Mouse (Mus musculus): ENCODE data around the gene Wdr24. TPM values are rescaled to one million over a fixed set of nuclear protein-coding genes. Genes with fewer than 3 reads are reported as not detected.
A peak's percentile ranks its signal among the peaks of the same experiment; 100 is the strongest.

The Wdr24 gene
- polyA plus RNA-seq, 1 experiment from 2014 or later: 22.9 TPM

- H3K9me3 ChIP-seq (ENCODE audit: control insufficient read depth, low read length): no peaks in the 10 kb centered on the region
- WGBS: under 1% methylated on average over 17 of the region's 21 CpGs
- H3K36me3 ChIP-seq (ENCODE audit: control insufficient read depth, insufficient read depth, low read length): peaks cover 48% of the 10 kb centered on the region
- H3K9ac ChIP-seq (ENCODE audit: low read depth, low read length): peak within 1 kb of the TSS; percentile 88
- peak within 1 kb of the TSS; percentile 89 for H3K4me3 ChIP-seq (ENCODE audit: low read depth, low read length)
- H3K4me2 ChIP-seq (ENCODE audit: low read depth, low read length): peak within 1 kb of the TSS; percentile 88
- peak; percentile 98 for DNase-seq (ENCODE audit: low spot score)
- H3K27ac ChIP-seq (replicated peaks; ENCODE audit: low read depth, low read length): peak within 1 kb of the TSS; percentile 80
- peaks cover 10% of the 10 kb centered on the region; the same call in 1 of the 2 replicates for H3K4me1 ChIP-seq (ENCODE audit: control insufficient read depth, insufficient read depth, low read length)
- H3K27me3 ChIP-seq (replicated peaks; ENCODE audit: control insufficient read depth, insufficient read depth, low read length): no peaks in the 10 kb centered on the region
- ATAC-seq (ENCODE audit: low read depth): peak; percentile 98
Observed at GRCm38 (mm10) chr17:25844396-25844901, 21.0 kb downstream of the Wdr24 start, which contains the start of gene Rhot2. TSS of gene Rhot2 (minus strand) at chr17:25844851.

GRCm38 (mm10) chr17:25860229-25860628, 36.8 kb downstream of the Wdr24 start:
- WGBS: 93% methylated on average over 6 of the region's 6 CpGs
- Histone ChIP-seq H3K4me3 (ENCODE audit: low read depth, low read length) (peak overlapping the region; percentile 70), H3K27me3 (replicated peaks; ENCODE audit: control insufficient read depth, insufficient read depth, low read length) (no peaks in the 10 kb centered on the region), H3K36me3 (ENCODE audit: control insufficient read depth, insufficient read depth, low read length) (no peaks in the 10 kb centered on the region), H3K9me3 (ENCODE audit: control insufficient read depth, low read length) (no peaks in the 10 kb centered on the region), H3K4me2 (ENCODE audit: low read depth, low read length) (peak overlapping the region; percentile 93), H3K4me1 (ENCODE audit: control insufficient read depth, insufficient read depth, low read length) (peaks cover 8% of the 10 kb centered on the region), H3K27ac (replicated peaks; ENCODE audit: low read depth, low read length) (no peak overlapping the region), H3K9ac (ENCODE audit: low read depth, low read length) (peak overlapping the region; percentile 89)
- DNase-seq (ENCODE audit: low spot score): no peak
- no peak for ATAC-seq (ENCODE audit: low read depth)

GRCm38 (mm10) chr17:25860832-25861703, 37.6 kb downstream of the Wdr24 start, which contains the start of gene Wdr90:
TSS of gene Wdr90 (minus strand) at chr17:25861501.
- peaks cover 8% of the 10 kb centered on the region for H3K4me1 ChIP-seq (ENCODE audit: control insufficient read depth, insufficient read depth, low read length)
- H3K36me3 ChIP-seq (ENCODE audit: control insufficient read depth, insufficient read depth, low read length): no peaks in the 10 kb centered on the region
- H3K9ac ChIP-seq (ENCODE audit: low read depth, low read length): peak within 1 kb of the TSS; percentile 89
- peak within 1 kb of the TSS; percentile 90 for H3K27ac ChIP-seq (replicated peaks; ENCODE audit: low read depth, low read length)
- H3K4me3 ChIP-seq (ENCODE audit: low read depth, low read length): peak within 1 kb of the TSS; percentile 70
- peak within 1 kb of the TSS; percentile 93 for H3K4me2 ChIP-seq (ENCODE audit: low read depth, low read length)
- no peaks in the 10 kb centered on the region for H3K27me3 ChIP-seq (replicated peaks; ENCODE audit: control insufficient read depth, insufficient read depth, low read length)
- DNase-seq (ENCODE audit: low spot score) (peak; percentile 97), ATAC-seq (ENCODE audit: low read depth) (peak; percentile 97)
- WGBS: 4% methylated on average over 39 of the region's 65 CpGs
- H3K9me3 ChIP-seq (ENCODE audit: control insufficient read depth, low read length): no peaks in the 10 kb centered on the region

GRCm38 (mm10) chr17:25861704-25862612, 38.5 kb downstream of the Wdr24 start:
- DNase-seq (ENCODE audit: low spot score) (no peak), ATAC-seq (ENCODE audit: low read depth) (peak; percentile 26; the same call in 1 of the 2 replicates)
- H3K9me3 ChIP-seq (ENCODE audit: control insufficient read depth, low read length): no peaks in the 10 kb centered on the region
- H3K36me3 ChIP-seq (ENCODE audit: control insufficient read depth, insufficient read depth, low read length): no peaks in the 10 kb centered on the region
- H3K4me3 ChIP-seq (ENCODE audit: low read depth, low read length): peak overlapping the region; percentile 70
- H3K4me2 ChIP-seq (ENCODE audit: low read depth, low read length): peak overlapping the region; percentile 93
- 6% methylated on average over 6 of the region's 6 CpGs for WGBS
- peak overlapping the region; percentile 90 for H3K27ac ChIP-seq (replicated peaks; ENCODE audit: low read depth, low read length)
- H3K9ac ChIP-seq (ENCODE audit: low read depth, low read length): peak overlapping the region; percentile 89
- H3K27me3 ChIP-seq (replicated peaks; ENCODE audit: control insufficient read depth, insufficient read depth, low read length): no peaks in the 10 kb centered on the region
- H3K4me1 ChIP-seq (ENCODE audit: control insufficient read depth, insufficient read depth, low read length): peaks cover 8% of the 10 kb centered on the region

- no peaks in the 10 kb centered on the region for H3K36me3 ChIP-seq (ENCODE audit: control insufficient read depth, insufficient read depth, low read length)
Observed at GRCm38 (mm10) chr17:25863681-25864080, 40.3 kb downstream of the Wdr24 start.

GRCm38 (mm10) chr17:25864311-25864710, 40.9 kb downstream of the Wdr24 start:
- no peak overlapping the region for H3K9ac ChIP-seq (ENCODE audit: low read depth, low read length)
- H3K27ac ChIP-seq (replicated peaks; ENCODE audit: low read depth, low read length): no peak overlapping the region
- WGBS: 93% methylated on average over 10 of the region's 14 CpGs

More at GRCm38 (mm10) chr17:25863681-25864080, 40.3 kb downstream of the Wdr24 start:
- Histone ChIP-seq H3K4me3 (ENCODE audit: low read depth, low read length) (no peak overlapping the region), H3K4me2 (ENCODE audit: low read depth, low read length) (no peak overlapping the region), H3K9me3 (ENCODE audit: control insufficient read depth, low read length) (no peaks in the 10 kb centered on the region), H3K4me1 (ENCODE audit: control insufficient read depth, insufficient read depth, low read length) (peaks cover 14% of the 10 kb centered on the region), H3K27me3 (replicated peaks; ENCODE audit: control insufficient read depth, insufficient read depth, low read length) (no peaks in the 10 kb centered on the region), H3K27ac (replicated peaks; ENCODE audit: low read depth, low read length) (no peak overlapping the region), H3K9ac (ENCODE audit: low read depth, low read length) (no peak overlapping the region)
- DNase-seq (ENCODE audit: low spot score) (no peak), ATAC-seq (ENCODE audit: low read depth) (no peak)
- WGBS: 80% methylated on average over 6 of the region's 6 CpGs

GRCm38 (mm10) chr17:25865288-25865687, 41.9 kb downstream of the Wdr24 start:
- ATAC-seq (ENCODE audit: low read depth) (no peak), DNase-seq (ENCODE audit: low spot score) (no peak)
- Histone ChIP-seq H3K36me3 (ENCODE audit: control insufficient read depth, insufficient read depth, low read length) (no peaks in the 10 kb centered on the region), H3K9me3 (ENCODE audit: control insufficient read depth, low read length) (no peaks in the 10 kb centered on the region), H3K4me1 (ENCODE audit: control insufficient read depth, insufficient read depth, low read length) (peaks cover 14% of the 10 kb centered on the region), H3K4me2 (ENCODE audit: low read depth, low read length) (no peak overlapping the region), H3K27me3 (replicated peaks; ENCODE audit: control insufficient read depth, insufficient read depth, low read length) (no peaks in the 10 kb centered on the region), H3K27ac (replicated peaks; ENCODE audit: low read depth, low read length) (no peak overlapping the region), H3K9ac (ENCODE audit: low read depth, low read length) (no peak overlapping the region), H3K4me3 (ENCODE audit: low read depth, low read length) (no peak overlapping the region)
- WGBS: 92% methylated on average over 11 of the region's 11 CpGs

More at GRCm38 (mm10) chr17:25864311-25864710, 40.9 kb downstream of the Wdr24 start:
- Histone ChIP-seq H3K4me2 (ENCODE audit: low read depth, low read length) (no peak overlapping the region), H3K36me3 (ENCODE audit: control insufficient read depth, insufficient read depth, low read length) (no peaks in the 10 kb centered on the region), H3K4me3 (ENCODE audit: low read depth, low read length) (no peak overlapping the region), H3K4me1 (ENCODE audit: control insufficient read depth, insufficient read depth, low read length) (peaks cover 14% of the 10 kb centered on the region), H3K9me3 (ENCODE audit: control insufficient read depth, low read length) (no peaks in the 10 kb centered on the region), H3K27me3 (replicated peaks; ENCODE audit: control insufficient read depth, insufficient read depth, low read length) (no peaks in the 10 kb centered on the region)
- DNase-seq (ENCODE audit: low spot score) (no peak), ATAC-seq (ENCODE audit: low read depth) (no peak)

GRCm38 (mm10) chr17:25866172-25866571, 42.7 kb downstream of the Wdr24 start:
- 81% methylated on average over 3 of the region's 3 CpGs for WGBS
- no peak overlapping the region for H3K4me2 ChIP-seq (ENCODE audit: low read depth, low read length)
- ATAC-seq (ENCODE audit: low read depth): no peak

More at GRCm38 (mm10) chr17:25866172-25866571, 42.7 kb downstream of the Wdr24 start:
- no peak for DNase-seq (ENCODE audit: low spot score)
- Histone ChIP-seq H3K27me3 (replicated peaks; ENCODE audit: control insufficient read depth, insufficient read depth, low read length) (no peaks in the 10 kb centered on the region), H3K27ac (replicated peaks; ENCODE audit: low read depth, low read length) (no peak overlapping the region), H3K4me3 (ENCODE audit: low read depth, low read length) (no peak overlapping the region), H3K9ac (ENCODE audit: low read depth, low read length) (no peak overlapping the region), H3K36me3 (ENCODE audit: control insufficient read depth, insufficient read depth, low read length) (no peaks in the 10 kb centered on the region), H3K9me3 (ENCODE audit: control insufficient read depth, low read length) (no peaks in the 10 kb centered on the region), H3K4me1 (ENCODE audit: control insufficient read depth, insufficient read depth, low read length) (peaks cover 6% of the 10 kb centered on the region; the same call in 1 of the 2 replicates)

Data from embryonic facial prominence, embryonic 14.5 days (tissue).